Mouse (Mus musculus): ENCODE measurements around the gene Osbpl10. TPM values are rescaled to one million over a fixed set of nuclear protein-coding genes. Genes with fewer than 3 reads are reported as not detected.

The Osbpl10 gene
- polyA plus RNA-seq, 1 experiment from 2014 or later: 2.5 TPM

DNA sequence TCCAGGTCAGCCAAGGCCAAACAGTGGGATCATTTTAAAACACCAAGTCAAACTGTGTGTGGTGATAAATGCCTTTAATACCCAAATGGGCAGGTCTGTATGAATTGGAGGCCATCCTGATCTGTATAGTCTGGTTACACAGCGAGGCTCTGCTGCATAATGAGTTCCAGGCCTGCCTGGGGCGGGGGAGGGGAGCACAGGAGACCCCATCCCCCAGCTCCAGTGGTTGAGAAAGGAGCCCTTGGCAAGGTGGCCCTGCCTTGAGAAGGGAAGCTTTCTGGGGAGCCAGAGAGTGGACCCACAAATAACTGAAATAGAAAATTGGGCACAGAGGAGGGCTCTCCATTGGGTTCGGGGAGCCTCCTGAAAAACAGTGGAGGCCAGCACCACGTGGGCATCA is 43.0 kb upstream of the Osbpl10 start:
- Histone ChIP-seq H3K27me3 (ENCODE audit: insufficient read depth, low read length) (no peaks in the 10 kb centered on the region), H3K9ac (no peak overlapping the region), H3K4me2 (no peak overlapping the region), H3K4me3 (ENCODE audit: low read depth, low read length) (no peak overlapping the region), H3K4me1 (ENCODE audit: insufficient read depth) (0 out of 2 replicates have a peak, but pooled peaks cover 7% of the 10 kb centered on the region), H3K9me3 (ENCODE audit: low read depth, low read length) (no peaks in the 10 kb centered on the region), H3K27ac (ENCODE audit: low read depth) (no peak overlapping the region), H3K36me3 (ENCODE audit: insufficient read depth) (no peaks in the 10 kb centered on the region)
- no peak for DNase-seq
- no peak for TF ChIP-seq CTCF (IDR thresholded peaks at IDR 0.05; ENCODE audit: low read depth)
- no peak for ATAC-seq (ENCODE audit: insufficient read depth)
- 87% methylated on average over 4 of the region's 4 CpGs for WGBS

DNA sequence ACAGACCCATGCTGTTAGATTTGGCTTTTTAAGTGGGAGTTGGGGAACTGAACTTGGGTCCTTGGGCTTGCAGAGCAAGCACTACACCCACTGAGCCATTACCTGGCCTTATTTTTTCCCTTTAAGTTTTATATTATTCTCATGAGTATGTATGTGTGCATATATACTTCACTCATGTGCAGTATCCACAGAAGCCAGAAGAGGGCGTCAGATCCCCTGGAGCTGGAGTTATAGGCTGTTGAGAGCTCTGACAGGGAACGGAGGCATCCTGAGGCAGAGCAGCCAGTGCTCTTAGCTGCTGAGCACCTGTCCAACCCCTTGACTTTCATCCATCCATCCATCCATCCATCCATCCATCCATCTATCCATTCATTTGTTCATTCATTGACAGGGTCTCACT is 41.7 kb upstream of the Osbpl10 start:
- H3K4me3 ChIP-seq (ENCODE audit: low read depth, low read length): no peak overlapping the region
- no peaks in the 10 kb centered on the region for H3K9me3 ChIP-seq (ENCODE audit: low read depth, low read length)
- H3K4me2 ChIP-seq: no peak overlapping the region
- TF ChIP-seq CTCF (IDR thresholded peaks at IDR 0.05; ENCODE audit: low read depth): no peak
- H3K27me3 ChIP-seq (ENCODE audit: insufficient read depth, low read length): no peaks in the 10 kb centered on the region
- H3K36me3 ChIP-seq (ENCODE audit: insufficient read depth): no peaks in the 10 kb centered on the region
- ATAC-seq (ENCODE audit: insufficient read depth) (no peak), DNase-seq (no peak)
- 64% methylated on average over 2 of the region's 2 CpGs for WGBS
- H3K9ac ChIP-seq: no peak overlapping the region
- 0 out of 2 replicates have a peak, but pooled peaks cover 7% of the 10 kb centered on the region for H3K4me1 ChIP-seq (ENCODE audit: insufficient read depth)
- H3K27ac ChIP-seq (ENCODE audit: low read depth): no peak overlapping the region

DNA sequence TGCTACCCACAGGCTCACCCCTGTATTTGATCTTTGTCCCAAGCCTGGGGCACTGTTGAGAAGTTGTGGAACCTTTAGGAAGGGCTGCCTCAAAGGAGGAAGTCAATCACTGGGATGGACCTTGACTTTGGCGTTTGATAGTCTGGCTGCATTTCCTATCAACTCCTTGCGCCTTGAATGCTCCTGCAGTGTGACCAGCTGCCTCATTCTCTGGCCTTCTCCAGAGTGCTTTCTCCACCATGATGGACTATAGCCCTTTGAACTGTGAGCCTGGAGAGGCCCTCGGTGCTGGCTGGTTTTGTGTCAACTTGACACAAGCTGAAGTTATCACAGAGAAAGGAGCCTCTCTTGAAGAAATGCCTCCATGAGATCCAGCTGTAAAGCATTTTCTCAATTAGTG is 33.7 kb upstream of the Osbpl10 start:
- no peaks in the 10 kb centered on the region for H3K36me3 ChIP-seq (ENCODE audit: insufficient read depth)
- no peak overlapping the region for H3K9ac ChIP-seq
- no peaks in the 10 kb centered on the region for H3K27me3 ChIP-seq (ENCODE audit: insufficient read depth, low read length)
- 0 out of 2 replicates have a peak, but pooled peaks cover 4% of the 10 kb centered on the region for H3K4me1 ChIP-seq (ENCODE audit: insufficient read depth)
- no peak overlapping the region for H3K4me2 ChIP-seq
- ATAC-seq (ENCODE audit: insufficient read depth): no peak
- no peak for TF ChIP-seq CTCF (IDR thresholded peaks at IDR 0.05; ENCODE audit: low read depth)
- WGBS: 74% methylated on average over 3 of the region's 3 CpGs
- DNase-seq: no peak
- H3K27ac ChIP-seq (ENCODE audit: low read depth): no peak overlapping the region
- H3K9me3 ChIP-seq (ENCODE audit: low read depth, low read length): no peaks in the 10 kb centered on the region
- no peak overlapping the region for H3K4me3 ChIP-seq (ENCODE audit: low read depth, low read length)

- no peaks in the 10 kb centered on the region for H3K27me3 ChIP-seq (ENCODE audit: insufficient read depth, low read length)
- 0 out of 2 replicates have a peak, but pooled peaks cover 4% of the 10 kb centered on the region for H3K4me1 ChIP-seq (ENCODE audit: insufficient read depth)
- no peak overlapping the region for H3K27ac ChIP-seq (ENCODE audit: low read depth)
- WGBS: 85% methylated on average over 6 of the region's 6 CpGs
- H3K9ac ChIP-seq: no peak overlapping the region
- no peak for ATAC-seq (ENCODE audit: insufficient read depth)
- H3K4me2 ChIP-seq: no peak overlapping the region
- no peak for DNase-seq
- no peaks in the 10 kb centered on the region for H3K36me3 ChIP-seq (ENCODE audit: insufficient read depth)
- H3K9me3 ChIP-seq (ENCODE audit: low read depth, low read length): no peaks in the 10 kb centered on the region
- no peak overlapping the region for H3K4me3 ChIP-seq (ENCODE audit: low read depth, low read length)
- no peak for TF ChIP-seq CTCF (IDR thresholded peaks at IDR 0.05; ENCODE audit: low read depth)
Observed at GRCm38 (mm10) chr9:114945576-114945975, 32.8 kb upstream of the Osbpl10 start.

DNA sequence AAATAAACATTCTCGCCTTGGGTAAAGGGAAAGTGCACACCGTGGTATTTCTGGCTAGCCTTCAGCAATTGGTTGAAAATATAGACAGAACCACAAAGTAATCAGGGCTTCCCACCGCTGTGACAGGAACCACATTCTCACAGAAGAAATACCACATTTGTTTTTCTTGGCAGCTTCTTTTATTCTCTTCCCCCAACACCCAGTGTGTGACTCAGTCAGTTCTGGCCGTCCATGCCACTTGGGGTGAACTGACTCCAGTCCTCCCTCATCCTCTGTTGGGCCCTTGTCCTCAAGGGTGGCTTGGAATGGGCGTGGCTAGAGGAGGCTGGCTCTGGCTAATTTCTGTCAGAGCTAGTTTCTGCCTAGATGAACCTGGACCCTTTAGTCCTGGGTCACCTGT is 30.0 kb upstream of the Osbpl10 start:
- no peak overlapping the region for H3K4me3 ChIP-seq (ENCODE audit: low read depth, low read length)
- ATAC-seq (ENCODE audit: insufficient read depth) (0 out of 2 replicates have a peak, but pooled peaks have one; percentile 8), DNase-seq (peak; percentile 26)
- H3K9ac ChIP-seq: no peak overlapping the region
- no peak for TF ChIP-seq CTCF (IDR thresholded peaks at IDR 0.05; ENCODE audit: low read depth)
- WGBS: 46% methylated on average over 5 of the region's 5 CpGs
- no peaks in the 10 kb centered on the region for H3K36me3 ChIP-seq (ENCODE audit: insufficient read depth)
- no peaks in the 10 kb centered on the region for H3K9me3 ChIP-seq (ENCODE audit: low read depth, low read length)
- no peak overlapping the region for H3K27ac ChIP-seq (ENCODE audit: low read depth)
- H3K4me2 ChIP-seq: no peak overlapping the region
- no peaks in the 10 kb centered on the region for H3K27me3 ChIP-seq (ENCODE audit: insufficient read depth, low read length)
- H3K4me1 ChIP-seq (ENCODE audit: insufficient read depth): 0 out of 2 replicates have a peak, but pooled peaks cover 4% of the 10 kb centered on the region

DNA sequence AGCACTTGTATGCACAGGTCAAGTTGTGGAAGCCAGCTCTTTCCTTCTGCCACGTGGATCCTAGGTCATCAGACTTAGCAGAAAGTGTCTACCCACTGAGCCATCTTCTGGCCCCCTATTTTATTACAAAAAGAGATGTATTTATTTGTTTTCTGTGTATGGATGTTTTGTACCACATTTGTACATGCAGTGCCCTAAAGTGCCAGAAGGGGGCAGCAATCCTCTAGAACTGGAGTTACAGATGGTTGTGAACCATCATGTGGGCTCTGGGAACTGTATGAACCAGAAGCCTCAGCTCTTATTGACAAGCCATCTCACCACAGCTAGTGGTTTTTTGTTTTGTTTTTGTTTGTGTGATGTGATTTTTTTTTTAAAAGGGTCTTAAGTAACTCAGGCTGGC is 25.5 kb upstream of the Osbpl10 start:
- Histone ChIP-seq H3K4me3 (ENCODE audit: low read depth, low read length) (no peak overlapping the region), H3K4me1 (ENCODE audit: insufficient read depth) (0 out of 2 replicates have a peak, but pooled peaks cover 4% of the 10 kb centered on the region), H3K36me3 (ENCODE audit: insufficient read depth) (no peaks in the 10 kb centered on the region), H3K9ac (no peak overlapping the region), H3K27ac (ENCODE audit: low read depth) (no peak overlapping the region), H3K27me3 (ENCODE audit: insufficient read depth, low read length) (no peaks in the 10 kb centered on the region), H3K9me3 (ENCODE audit: low read depth, low read length) (no peaks in the 10 kb centered on the region), H3K4me2 (no peak overlapping the region)
- ATAC-seq (ENCODE audit: insufficient read depth) (no peak), DNase-seq (peak; percentile 34)
- WGBS: 35% methylated on average over 1 of the region's 1 CpGs
- TF ChIP-seq CTCF (IDR thresholded peaks at IDR 0.05; ENCODE audit: low read depth): peak; percentile 50

DNA sequence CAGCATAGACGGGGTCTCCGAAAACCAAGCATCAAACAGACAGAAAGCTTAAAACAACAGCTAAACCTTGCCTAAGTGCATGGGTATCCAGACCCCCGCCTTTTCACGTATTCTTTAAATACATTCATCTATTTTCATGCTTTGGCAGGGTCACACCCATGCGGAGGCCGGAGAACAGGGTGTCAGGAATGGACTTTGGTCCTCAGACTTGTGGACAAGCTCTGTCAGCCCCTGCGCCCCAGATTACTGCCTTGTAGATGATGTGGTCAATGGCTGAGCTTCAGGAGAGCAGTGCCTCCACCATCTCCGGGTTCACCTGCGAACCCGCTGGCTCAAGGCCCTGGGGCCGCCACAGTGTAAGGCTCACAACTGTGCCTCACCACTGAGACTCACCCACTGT is 23.0 kb upstream of the Osbpl10 start:
- Histone ChIP-seq H3K36me3 (ENCODE audit: insufficient read depth) (no peaks in the 10 kb centered on the region), H3K4me3 (ENCODE audit: low read depth, low read length) (no peak overlapping the region), H3K4me2 (no peak overlapping the region), H3K27me3 (ENCODE audit: insufficient read depth, low read length) (no peaks in the 10 kb centered on the region), H3K9me3 (ENCODE audit: low read depth, low read length) (no peaks in the 10 kb centered on the region), H3K9ac (no peak overlapping the region), H3K4me1 (ENCODE audit: insufficient read depth) (no peaks in the 10 kb centered on the region), H3K27ac (ENCODE audit: low read depth) (no peak overlapping the region)
- no peak for TF ChIP-seq CTCF (IDR thresholded peaks at IDR 0.05; ENCODE audit: low read depth)
- DNase-seq (no peak), ATAC-seq (ENCODE audit: insufficient read depth) (no peak)
- WGBS: 83% methylated on average over 11 of the region's 11 CpGs

DNA sequence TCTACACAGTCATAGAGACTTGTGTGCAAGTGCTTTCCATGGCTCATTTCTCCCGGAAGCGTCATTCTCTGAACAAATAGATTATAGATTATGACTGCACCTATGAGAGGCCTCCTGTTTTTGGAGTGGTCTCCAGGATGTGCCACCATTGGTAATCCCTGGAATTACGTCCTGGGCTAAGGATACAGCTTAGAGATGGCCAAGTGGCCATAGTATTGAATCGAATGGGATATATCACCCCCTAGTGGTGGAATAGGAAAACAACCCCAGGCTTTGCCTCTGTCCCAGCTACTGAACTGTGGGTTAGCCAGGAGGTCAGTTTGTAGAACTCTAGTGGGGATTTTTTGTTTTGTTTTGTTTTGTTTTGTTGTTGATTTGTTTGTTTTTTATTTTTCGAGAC is 21.4 kb upstream of the Osbpl10 start:
- DNase-seq (peak; percentile 81), ATAC-seq (ENCODE audit: insufficient read depth) (peak; percentile 60; the same call in 1 of the 2 replicates)
- peak; percentile 76 for TF ChIP-seq CTCF (IDR thresholded peaks at IDR 0.05; ENCODE audit: low read depth)
- H3K27me3 ChIP-seq (ENCODE audit: insufficient read depth, low read length): no peaks in the 10 kb centered on the region
- 38% methylated on average over 5 of the region's 5 CpGs for WGBS
- no peaks in the 10 kb centered on the region for H3K4me1 ChIP-seq (ENCODE audit: insufficient read depth)
- no peak overlapping the region for H3K4me2 ChIP-seq
- H3K9ac ChIP-seq: no peak overlapping the region
- no peaks in the 10 kb centered on the region for H3K36me3 ChIP-seq (ENCODE audit: insufficient read depth)
- no peaks in the 10 kb centered on the region for H3K9me3 ChIP-seq (ENCODE audit: low read depth, low read length)
- no peak overlapping the region for H3K4me3 ChIP-seq (ENCODE audit: low read depth, low read length)
- no peak overlapping the region for H3K27ac ChIP-seq (ENCODE audit: low read depth)
